Mouse (Mus musculus): Measurements from ENCODE around the gene Spred1. TPM values are rescaled to one million over a fixed set of nuclear protein-coding genes. Genes with fewer than 3 reads are reported as not detected.

Spred1 gene
- polyA plus RNA-seq, 1 experiment from 2014 or later: 5.8 TPM

DNA sequence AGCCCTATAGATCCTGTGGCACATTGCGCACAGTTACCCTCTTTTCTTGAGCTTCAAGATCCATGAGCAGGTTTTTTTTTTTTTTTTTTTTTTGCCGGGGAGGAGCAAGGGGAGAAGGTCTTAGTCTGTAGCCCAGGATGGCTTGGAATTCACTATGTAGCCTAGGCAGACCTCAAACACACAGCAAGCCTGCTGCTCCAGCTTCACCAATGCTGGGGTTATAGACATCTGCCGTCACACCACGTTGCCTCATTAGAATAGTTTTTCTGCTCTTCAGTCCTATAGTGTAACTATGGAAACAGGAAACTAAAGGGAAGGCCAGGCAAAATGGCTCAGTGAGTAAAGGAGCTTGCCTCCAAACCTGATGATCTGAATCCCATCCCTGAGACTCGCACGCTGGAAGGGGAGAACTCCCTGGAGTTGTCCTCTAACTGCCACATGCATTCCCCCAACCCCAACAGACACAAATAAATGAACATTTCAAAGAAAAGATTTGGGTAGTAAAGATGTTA is 10.8 kb upstream of the Spred1 start:
- no peak for ATAC-seq (ENCODE audit: low FRiP score, low TSS enrichment)
- H3K27me3 ChIP-seq (ENCODE audit: control insufficient read depth, insufficient read depth, low read length): no peaks in the 10 kb centered on the region
- no peaks in the 10 kb centered on the region for H3K4me1 ChIP-seq (replicated peaks; ENCODE audit: control insufficient read depth, insufficient read depth)
- no peak for DNase-seq (ENCODE audit: low spot score)
- H3K27ac ChIP-seq (replicated peaks): no peak overlapping the region
- H3K9ac ChIP-seq (ENCODE audit: low read length): no peak overlapping the region
- H3K9me3 ChIP-seq (ENCODE audit: control insufficient read depth, low read length): no peaks in the 10 kb centered on the region
- TF ChIP-seq EP300 (optimal IDR thresholded peaks at IDR 0.05) (no peak), CTCF (IDR thresholded peaks at IDR 0.05; ENCODE audit: low read depth) (no peak)
- H3K36me3 ChIP-seq (ENCODE audit: control insufficient read depth, insufficient read depth, low read length): no peaks in the 10 kb centered on the region
- H3K4me3 ChIP-seq (ENCODE audit: low read depth, low read length): no peak overlapping the region
- no peak overlapping the region for H3K4me2 ChIP-seq (replicated peaks; ENCODE audit: low read depth)
- 79% methylated on average over 6 of the region's 6 CpGs for WGBS

- H3K4me3 ChIP-seq (ENCODE audit: low read depth, low read length): no peak overlapping the region
- H3K27me3 ChIP-seq (ENCODE audit: control insufficient read depth, insufficient read depth, low read length): no peaks in the 10 kb centered on the region
- no peak for ATAC-seq (ENCODE audit: low FRiP score, low TSS enrichment)
- no peak for TF ChIP-seq CTCF (IDR thresholded peaks at IDR 0.05; ENCODE audit: low read depth)
- TF ChIP-seq EP300 (optimal IDR thresholded peaks at IDR 0.05): no peak
- H3K4me2 ChIP-seq (replicated peaks; ENCODE audit: low read depth): no peak overlapping the region
- 68% methylated on average over 2 of the region's 2 CpGs for WGBS
- no peaks in the 10 kb centered on the region for H3K4me1 ChIP-seq (replicated peaks; ENCODE audit: control insufficient read depth, insufficient read depth)
- DNase-seq (ENCODE audit: low spot score): no peak
- no peaks in the 10 kb centered on the region for H3K9me3 ChIP-seq (ENCODE audit: control insufficient read depth, low read length)
- H3K9ac ChIP-seq (ENCODE audit: low read length): no peak overlapping the region
- no peak overlapping the region for H3K27ac ChIP-seq (replicated peaks)
- no peaks in the 10 kb centered on the region for H3K36me3 ChIP-seq (ENCODE audit: control insufficient read depth, insufficient read depth, low read length)
Measured at GRCm38 (mm10) chr2:117113262-117113661, 7.9 kb upstream of the Spred1 start.

DNA sequence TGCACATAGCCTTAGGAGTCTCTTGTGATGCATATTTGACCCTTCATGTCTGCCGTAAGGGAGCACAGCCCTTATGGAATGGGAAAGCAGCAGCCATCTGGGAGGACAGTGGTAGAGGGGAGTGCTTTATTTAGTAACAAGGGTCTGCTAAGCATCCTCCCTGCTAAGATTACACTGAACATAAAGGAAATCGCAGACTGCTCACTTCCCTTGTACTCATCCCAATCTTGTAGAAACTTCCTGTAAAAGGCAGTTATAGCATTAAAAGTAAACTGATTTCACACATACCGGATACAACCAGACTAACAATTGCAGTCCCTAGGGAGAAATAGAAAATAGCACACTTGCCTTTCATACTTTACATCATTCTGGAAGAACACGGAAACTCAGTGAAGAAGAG is 7.4 kb upstream of the Spred1 start:
- DNase-seq (ENCODE audit: low spot score) (no peak), ATAC-seq (ENCODE audit: low FRiP score, low TSS enrichment) (no peak)
- Histone ChIP-seq H3K4me1 (replicated peaks; ENCODE audit: control insufficient read depth, insufficient read depth) (no peaks in the 10 kb centered on the region), H3K9ac (ENCODE audit: low read length) (no peak overlapping the region), H3K9me3 (ENCODE audit: control insufficient read depth, low read length) (no peaks in the 10 kb centered on the region), H3K4me2 (replicated peaks; ENCODE audit: low read depth) (no peak overlapping the region), H3K27me3 (ENCODE audit: control insufficient read depth, insufficient read depth, low read length) (no peaks in the 10 kb centered on the region), H3K27ac (replicated peaks) (no peak overlapping the region), H3K36me3 (ENCODE audit: control insufficient read depth, insufficient read depth, low read length) (no peaks in the 10 kb centered on the region), H3K4me3 (ENCODE audit: low read depth, low read length) (no peak overlapping the region)
- no peak for TF ChIP-seq CTCF (IDR thresholded peaks at IDR 0.05; ENCODE audit: low read depth)
- TF ChIP-seq EP300 (optimal IDR thresholded peaks at IDR 0.05): no peak
- 53% methylated on average over 4 of the region's 4 CpGs for WGBS

DNA sequence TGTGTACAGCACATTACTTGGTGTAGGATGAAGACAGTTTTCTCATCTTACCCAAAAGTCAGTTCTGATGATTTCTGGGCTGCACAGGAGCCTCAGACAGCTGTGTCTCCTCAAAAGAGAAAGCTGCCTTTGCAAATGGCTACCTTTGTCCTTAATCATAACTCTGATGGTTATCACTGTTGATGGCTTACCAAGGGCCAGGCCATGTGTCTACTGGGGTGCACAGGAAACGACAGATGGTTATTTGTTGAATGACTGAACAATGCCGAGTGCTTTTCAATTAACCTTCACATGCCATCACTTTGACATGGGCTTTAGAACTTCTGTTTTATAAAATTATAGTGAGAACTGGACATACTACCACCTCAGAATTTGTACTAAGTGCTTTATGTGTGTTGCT is 2.7 kb upstream of the Spred1 start:
- DNase-seq (ENCODE audit: low spot score) (no peak), ATAC-seq (ENCODE audit: low FRiP score, low TSS enrichment) (no peak)
- Histone ChIP-seq H3K9me3 (ENCODE audit: control insufficient read depth, low read length) (no peaks in the 10 kb centered on the region), H3K4me3 (ENCODE audit: low read depth, low read length) (no peak overlapping the region), H3K27me3 (ENCODE audit: control insufficient read depth, insufficient read depth, low read length) (no peaks in the 10 kb centered on the region), H3K4me1 (replicated peaks; ENCODE audit: control insufficient read depth, insufficient read depth) (no peaks in the 10 kb centered on the region), H3K9ac (ENCODE audit: low read length) (no peak overlapping the region), H3K36me3 (ENCODE audit: control insufficient read depth, insufficient read depth, low read length) (no peaks in the 10 kb centered on the region), H3K4me2 (replicated peaks; ENCODE audit: low read depth) (no peak overlapping the region), H3K27ac (replicated peaks) (no peak overlapping the region)
- whole genome bisulfite sequencing: 71% methylated on average over 2 of the region's 2 CpGs
- TF ChIP-seq EP300 (optimal IDR thresholded peaks at IDR 0.05): no peak
- TF ChIP-seq CTCF (IDR thresholded peaks at IDR 0.05; ENCODE audit: low read depth): no peak

- ATAC-seq (ENCODE audit: low FRiP score, low TSS enrichment) (peak; percentile 45), DNase-seq (ENCODE audit: low spot score) (peak; percentile 68)
- Histone ChIP-seq H3K4me1 (replicated peaks; ENCODE audit: control insufficient read depth, insufficient read depth) (no peaks in the 10 kb centered on the region), H3K9me3 (ENCODE audit: control insufficient read depth, low read length) (no peaks in the 10 kb centered on the region), H3K4me2 (replicated peaks; ENCODE audit: low read depth) (peak overlapping the region; percentile 69), H3K27ac (replicated peaks) (peak overlapping the region; percentile 99), H3K9ac (ENCODE audit: low read length) (peak overlapping the region; percentile 97), H3K36me3 (ENCODE audit: control insufficient read depth, insufficient read depth, low read length) (no peaks in the 10 kb centered on the region), H3K4me3 (ENCODE audit: low read depth, low read length) (peak overlapping the region; percentile 90), H3K27me3 (ENCODE audit: control insufficient read depth, insufficient read depth, low read length) (no peaks in the 10 kb centered on the region)
- WGBS: 10% methylated on average over 30 of the region's 30 CpGs
- TF ChIP-seq EP300 (optimal IDR thresholded peaks at IDR 0.05) (no peak), CTCF (IDR thresholded peaks at IDR 0.05; ENCODE audit: low read depth) (no peak)
Measured at GRCm38 (mm10) chr2:117119291-117120245, 1.6 kb upstream of the Spred1 start.

Measured in stomach, postnatal 0 days (tissue).